Mouse (Mus musculus) left cerebral cortex, postnatal 4 days (tissue): ENCODE results near the gene Chd6. TPM values are rescaled to one million over a fixed set of nuclear protein-coding genes. Genes with fewer than 3 reads are reported as not detected.

Source experiments
- DNase-seq: peaks from one replicate; pipeline ENCODE4 v3.0.0-alpha.2; 2022
- intact Hi-C: fragments of 180-260 bp; cut with DNase I; formaldehyde crosslinking; loops from one replicate; pipeline ENCODE4 v1.15.1; 2025
- total RNA-seq, 2 experiments: library from RNA; stranded (reverse); gene quantifications; 2 replicates each; pipeline ENCODE4 v1.2.3; 2021

Gene Chd6
- total RNA-seq, 2 experiments from 2014 or later = 59.1 to 66.4 TPM

DNA sequence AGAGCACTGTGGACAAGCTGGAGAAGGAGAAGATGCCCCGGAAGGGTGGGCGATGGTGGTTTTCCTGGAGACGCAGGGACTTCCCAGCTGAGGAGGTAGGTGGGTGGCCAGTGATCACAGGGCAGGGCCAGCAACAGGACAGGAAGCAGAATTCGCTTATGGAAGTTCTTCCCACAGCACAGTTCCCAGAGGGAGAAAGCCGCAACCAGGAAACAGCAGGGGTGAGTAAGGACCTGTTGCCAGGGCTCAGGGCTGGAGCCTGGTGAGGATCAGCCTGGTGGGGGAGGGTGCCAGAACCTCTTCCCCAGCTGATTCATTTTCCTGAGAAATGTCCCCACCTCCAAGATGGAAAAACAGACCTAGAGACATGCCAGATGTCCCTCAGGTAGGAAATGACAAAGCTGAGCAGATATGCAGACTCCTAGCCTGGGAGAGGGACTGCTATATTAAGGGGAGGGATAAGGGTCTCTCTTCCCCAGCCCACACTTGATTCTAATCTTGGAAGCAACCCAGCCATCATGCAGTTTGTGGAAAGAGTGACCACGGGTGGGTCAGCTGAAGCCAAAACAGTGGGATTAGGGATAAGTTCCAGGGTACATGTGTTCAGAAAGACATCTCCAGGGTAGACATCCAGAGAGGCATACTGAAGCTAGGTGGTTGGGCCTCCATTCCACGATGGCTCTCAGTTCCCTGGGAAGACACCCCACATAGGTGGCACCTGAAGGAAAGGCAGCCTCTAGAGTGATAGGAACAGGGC is 207.0 kb downstream of the Chd6 start:
- intact Hi-C loops = no loop called here
- no peak for DNase-seq

Other genes with a start within 250 kb of the Chd6 start
- 10 to 100 TPM; 68.2 to 68.4 TPM for gene Zhx3, start 236.1 kb downstream of the Chd6 start, total RNA-seq
- under 1 TPM; 0.16 to 0.36 TPM for gene Lpin3, start 228.4 kb downstream of the Chd6 start, total RNA-seq
- gene Emilin3, start 196.7 kb downstream of the Chd6 start, total RNA-seq = under 1 TPM; 0.20 to 0.26 TPM